Mouse (Mus musculus) kidney, adult 18-20 months (tissue): Measurements from ENCODE around the gene 1600002K03Rik.
"Not testable (repeated sequence)": the region's sequence is repeated elsewhere in the genome, so short reads cannot be mapped to it uniquely, and the experiment has no call there.

ENCODE experiments used
- DNase-seq: peaks from one replicate; pipeline ENCODE4 v3.0.0; 2021

The 1600002K03Rik gene

DNA sequence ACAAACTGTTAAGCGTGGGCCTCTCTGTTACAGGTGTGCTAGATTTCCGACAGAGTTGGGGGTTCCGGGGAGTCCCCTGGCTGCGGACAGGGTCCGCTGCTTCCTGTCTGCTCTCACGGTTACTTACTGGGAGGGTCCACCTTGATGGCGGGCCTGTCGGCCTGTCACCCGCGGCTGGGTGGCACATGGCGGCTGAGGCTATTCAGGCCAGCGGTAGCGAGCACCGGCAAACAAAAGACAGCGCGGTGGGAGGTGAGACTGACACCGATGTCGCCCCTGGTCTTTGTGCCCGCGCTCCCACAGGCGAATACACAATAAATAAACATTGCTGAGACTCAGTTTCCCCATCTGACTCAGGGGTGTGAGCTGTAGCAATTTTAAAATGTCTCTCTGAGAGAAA lies 17.3 kb downstream of the 1600002K03Rik start:
- no peak for DNase-seq

- DNase-seq = peak; percentile 55
These were observed 17.8 kb downstream of the 1600002K03Rik start for GRCm38 (mm10) chr10:80190491-80191051.

GRCm38 (mm10) chr10:80193976-80194375 lies 21.2 kb downstream of the 1600002K03Rik start:
- DNase-seq = no peak

DNA sequence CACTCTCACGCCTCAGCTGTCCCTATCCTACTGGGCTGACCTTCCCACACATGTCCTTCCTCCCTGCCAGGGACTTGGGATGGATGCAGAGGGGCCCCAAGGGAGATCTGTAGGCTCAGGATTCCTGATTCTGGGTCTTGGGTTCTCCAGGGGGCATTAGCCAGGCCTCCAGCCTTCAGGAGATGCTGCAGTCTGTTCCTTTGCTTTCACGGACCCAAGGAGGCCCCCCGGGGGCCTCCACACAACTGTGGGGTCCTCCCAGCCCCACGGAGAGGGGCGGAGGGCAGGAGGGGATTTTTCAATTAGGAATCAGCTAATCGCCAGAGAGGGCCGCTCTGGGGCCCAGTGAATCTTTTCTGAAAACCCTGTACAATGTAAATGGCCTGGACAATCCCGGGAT lies 21.7 kb downstream of the 1600002K03Rik start:
- DNase-seq = no peak

DNA sequence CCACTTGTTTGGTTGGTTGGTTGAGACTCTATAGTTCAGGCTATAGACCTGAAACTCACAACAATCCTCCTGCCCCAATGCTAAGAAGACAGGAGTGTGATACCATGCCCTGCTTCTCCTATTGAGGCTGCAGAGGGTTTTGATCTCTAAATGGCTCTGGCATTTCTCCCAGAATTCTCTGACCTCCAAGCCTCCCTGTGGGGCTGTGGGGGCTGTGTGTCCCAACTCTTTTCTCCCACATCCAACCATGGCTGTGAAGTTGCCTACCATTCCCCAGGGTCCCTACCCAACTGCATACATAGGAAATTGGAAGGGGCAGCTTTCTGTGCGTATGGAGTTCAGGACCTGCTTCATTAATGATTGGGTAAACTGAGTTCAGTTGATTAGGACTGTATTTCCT lies 23.4 kb downstream of the 1600002K03Rik start:
- DNase-seq = no peak

DNA sequence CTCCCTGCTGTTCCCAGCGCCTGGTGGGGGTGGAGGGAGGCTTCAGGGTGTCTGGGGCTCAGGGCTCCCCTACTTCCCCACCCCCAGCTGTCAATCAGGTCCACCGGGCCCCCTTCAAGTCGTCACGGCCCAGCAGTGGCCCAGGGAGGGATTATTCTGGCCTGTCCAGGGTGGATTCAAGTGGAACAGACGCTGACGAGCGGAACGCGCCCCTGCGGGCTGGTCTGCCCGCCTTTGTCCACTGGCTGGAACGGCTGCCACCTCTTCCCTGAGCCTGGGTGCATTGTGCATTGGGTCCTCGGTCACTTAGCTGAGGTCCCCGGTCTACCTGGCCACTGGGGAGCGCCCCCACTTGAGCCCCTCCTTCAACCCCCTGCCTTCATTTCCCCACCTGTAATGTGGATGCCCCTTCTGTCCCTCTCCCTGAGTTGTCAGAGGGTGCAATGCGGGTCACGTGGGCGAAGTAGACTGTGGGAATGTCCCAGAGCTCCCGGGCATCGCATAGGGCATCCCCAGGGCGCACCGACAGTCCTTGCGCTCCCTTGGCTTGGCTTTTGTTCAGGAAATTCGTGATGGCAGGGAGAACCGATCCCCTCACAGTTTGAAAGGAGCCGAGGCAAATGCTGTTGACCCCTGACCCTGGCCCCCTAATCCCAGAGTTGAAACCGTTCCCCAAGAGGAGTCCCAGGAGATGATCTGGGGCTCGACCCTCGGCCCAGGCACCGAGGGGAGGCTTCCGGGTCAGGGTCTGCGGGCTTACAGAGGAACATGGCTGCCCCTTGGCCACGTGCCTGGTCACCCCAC lies 24.2 kb downstream of the 1600002K03Rik start:
- no peak for DNase-seq

DNA sequence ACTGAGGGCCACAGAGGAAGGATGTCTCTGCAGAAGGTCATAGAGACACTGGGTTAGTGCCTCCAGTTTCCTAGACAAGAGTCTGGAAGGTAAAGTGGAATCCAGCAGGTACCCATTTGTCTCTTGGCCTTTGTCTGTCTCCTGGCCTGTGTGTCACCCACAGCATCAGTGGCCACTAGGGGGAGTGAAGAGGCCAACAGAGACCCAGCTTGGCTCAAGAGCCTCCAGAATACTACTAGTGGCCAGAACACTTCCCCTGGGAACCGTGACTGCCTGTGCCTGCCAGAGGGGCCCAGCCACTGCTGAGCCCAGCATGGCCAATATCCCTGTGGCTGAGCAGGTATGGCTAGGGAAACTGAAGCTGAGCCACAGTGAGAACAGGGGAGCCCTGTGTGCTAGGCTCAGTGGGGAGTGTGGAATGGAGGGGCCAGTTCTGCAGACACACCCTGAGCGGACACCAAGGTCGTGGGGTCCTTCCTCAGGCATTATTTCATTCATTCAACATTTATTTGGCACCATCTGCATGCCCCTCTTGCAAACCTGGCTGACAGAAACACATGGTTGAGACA lies 26.8 kb downstream of the 1600002K03Rik start:
- peak; percentile 82 for DNase-seq

- DNase-seq = no peak
These were observed 27.7 kb downstream of the 1600002K03Rik start for GRCm38 (mm10) chr10:80200485-80200884.

GRCm38 (mm10) chr10:80204055-80204454 lies 31.3 kb downstream of the 1600002K03Rik start:
- DNase-seq = no peak

DNA sequence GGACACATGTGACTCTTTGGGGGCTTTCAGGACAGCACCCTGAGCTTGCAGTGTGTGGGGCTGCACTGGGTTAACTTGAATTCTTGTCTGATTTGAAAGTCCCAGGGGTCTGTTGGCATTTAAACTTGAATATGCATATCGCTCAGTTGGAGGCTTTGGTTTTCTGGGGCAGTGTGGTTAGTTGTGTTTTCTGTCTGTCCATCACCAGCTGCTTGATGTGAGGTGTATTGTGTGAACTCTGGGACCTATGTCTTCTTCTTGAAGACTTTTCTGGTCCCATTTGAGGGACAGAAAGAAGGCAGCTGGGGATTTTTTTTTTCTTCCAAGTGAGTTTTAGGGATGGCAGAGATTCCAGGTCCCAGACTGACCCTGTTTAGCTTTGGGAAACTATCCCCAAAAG lies 34.5 kb downstream of the 1600002K03Rik start:
- no peak for DNase-seq

DNA sequence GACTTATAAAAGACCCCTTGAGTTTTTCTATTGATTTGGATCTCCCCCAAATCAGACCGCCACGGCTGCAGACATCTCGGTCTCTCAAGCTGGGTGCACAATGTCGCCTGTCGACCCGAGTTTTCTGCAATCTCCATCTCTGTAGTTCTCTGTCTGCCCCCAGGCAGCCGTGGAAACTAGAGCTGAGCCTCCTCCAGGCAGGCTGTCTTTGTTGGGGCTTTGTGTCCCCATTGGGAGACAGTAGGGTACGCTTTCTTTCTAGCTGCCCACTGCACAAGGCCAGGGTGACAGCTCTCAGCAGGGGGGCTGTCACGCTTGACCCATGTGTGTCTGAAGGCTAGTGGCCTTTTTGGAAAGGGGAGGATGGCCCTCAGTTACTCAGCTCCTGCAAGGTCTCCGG lies 34.9 kb downstream of the 1600002K03Rik start:
- DNase-seq = no peak

- DNase-seq = no peak
These were observed 35.5 kb downstream of the 1600002K03Rik start for GRCm38 (mm10) chr10:80208248-80208647.

DNA sequence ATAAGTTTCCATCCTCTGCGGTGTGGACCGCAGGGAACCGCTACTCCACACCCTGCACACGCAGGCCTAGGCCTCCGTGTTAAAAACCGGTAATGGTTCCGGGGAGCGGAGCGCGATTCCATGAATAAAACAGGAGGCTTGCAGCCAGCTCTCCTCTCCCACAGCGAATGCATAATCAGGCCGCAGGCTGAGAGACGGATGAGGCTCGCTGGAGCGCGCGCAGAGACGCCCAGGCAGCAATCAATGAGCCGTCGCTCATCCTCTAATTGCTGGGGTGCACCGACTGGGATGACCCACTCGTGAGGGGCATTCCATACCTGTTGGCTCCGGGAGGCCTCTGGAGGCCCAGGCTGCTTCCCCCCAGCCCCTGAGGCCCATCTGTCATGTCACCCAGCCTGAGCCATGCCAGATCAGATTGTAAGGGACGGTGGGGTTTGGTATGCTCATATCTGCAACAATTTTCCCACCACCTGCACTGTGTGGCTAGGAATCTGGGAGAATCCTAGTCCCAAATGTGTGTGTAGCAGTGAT lies 36.2 kb downstream of the 1600002K03Rik start:
- peak; percentile 16 for DNase-seq

DNA sequence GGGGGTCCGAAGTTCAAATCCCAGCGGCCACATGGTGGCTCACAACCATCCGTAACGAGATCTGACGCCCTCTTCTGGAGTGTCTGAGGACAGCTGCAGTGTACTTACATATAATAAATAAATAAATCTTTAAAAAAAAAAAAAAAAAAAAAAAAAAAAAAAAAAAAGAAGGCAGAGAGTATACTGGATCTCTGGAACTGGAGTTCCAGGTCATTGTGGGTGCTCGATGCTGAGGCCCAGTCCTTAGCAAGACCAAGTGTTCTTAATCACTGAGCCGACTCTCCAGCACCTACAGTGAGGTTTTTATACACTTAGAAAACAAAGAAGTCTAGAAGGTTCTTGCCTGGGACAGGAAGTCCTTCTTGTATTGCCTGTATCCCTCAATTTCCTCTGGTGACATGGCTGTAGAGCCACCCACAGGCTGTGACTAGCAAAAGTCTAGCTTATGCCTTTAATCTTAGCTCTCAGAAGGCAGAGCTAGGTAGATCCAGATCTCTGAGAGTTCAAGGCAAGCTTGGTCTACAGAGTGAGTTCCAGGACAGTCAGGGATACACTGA lies 38.9 kb downstream of the 1600002K03Rik start:
- DNase-seq = not testable (repeated sequence)

DNA sequence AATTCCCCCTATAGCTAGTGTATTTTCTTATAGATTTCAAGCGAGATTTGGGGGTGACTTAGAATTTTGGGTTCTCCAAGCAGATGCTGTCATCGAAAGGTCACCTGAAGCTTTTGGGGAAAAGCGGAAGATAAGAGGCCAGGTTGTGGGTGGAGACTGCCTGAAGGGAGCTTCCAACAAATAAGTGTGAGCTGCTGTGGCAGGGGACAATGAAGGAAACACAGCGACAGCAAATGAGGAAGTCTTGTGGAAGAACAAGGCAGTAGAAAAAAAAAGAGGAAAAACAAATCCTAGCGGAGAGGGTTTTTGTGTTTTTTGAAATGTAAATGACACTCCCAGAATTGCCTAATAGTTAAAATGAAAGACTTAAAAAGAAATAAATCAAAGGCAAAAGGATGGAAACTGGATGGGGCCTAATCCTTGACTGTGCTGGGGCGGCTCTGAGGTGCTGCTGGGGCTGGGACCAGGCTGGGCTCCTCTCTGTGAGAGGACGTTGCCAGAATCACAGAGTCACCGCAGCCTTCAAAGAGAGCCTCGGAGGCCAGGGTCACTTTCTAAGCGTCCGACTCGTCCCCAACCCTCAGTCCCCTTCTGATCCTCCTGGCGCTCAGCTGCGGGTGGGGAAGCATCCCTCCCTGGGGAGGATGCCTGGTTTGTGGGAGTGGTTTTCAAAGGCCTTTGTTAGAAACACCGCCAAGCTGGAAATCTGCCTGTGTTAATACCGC lies 42.5 kb downstream of the 1600002K03Rik start:
- DNase-seq = no peak

- DNase-seq = no peak
These were observed 47.9 kb downstream of the 1600002K03Rik start for GRCm38 (mm10) chr10:80220676-80221075.

- DNase-seq = not testable (repeated sequence)
These were observed 50.4 kb downstream of the 1600002K03Rik start for GRCm38 (mm10) chr10:80223137-80223536.
